Mouse (Mus musculus): ENCODE data around the gene Psmd9. TPM values are rescaled to one million over a fixed set of nuclear protein-coding genes. Genes with fewer than 3 reads are reported as not detected.

The Psmd9 gene
- polyA plus RNA-seq, 1 experiment: 31.0 TPM

DNA sequence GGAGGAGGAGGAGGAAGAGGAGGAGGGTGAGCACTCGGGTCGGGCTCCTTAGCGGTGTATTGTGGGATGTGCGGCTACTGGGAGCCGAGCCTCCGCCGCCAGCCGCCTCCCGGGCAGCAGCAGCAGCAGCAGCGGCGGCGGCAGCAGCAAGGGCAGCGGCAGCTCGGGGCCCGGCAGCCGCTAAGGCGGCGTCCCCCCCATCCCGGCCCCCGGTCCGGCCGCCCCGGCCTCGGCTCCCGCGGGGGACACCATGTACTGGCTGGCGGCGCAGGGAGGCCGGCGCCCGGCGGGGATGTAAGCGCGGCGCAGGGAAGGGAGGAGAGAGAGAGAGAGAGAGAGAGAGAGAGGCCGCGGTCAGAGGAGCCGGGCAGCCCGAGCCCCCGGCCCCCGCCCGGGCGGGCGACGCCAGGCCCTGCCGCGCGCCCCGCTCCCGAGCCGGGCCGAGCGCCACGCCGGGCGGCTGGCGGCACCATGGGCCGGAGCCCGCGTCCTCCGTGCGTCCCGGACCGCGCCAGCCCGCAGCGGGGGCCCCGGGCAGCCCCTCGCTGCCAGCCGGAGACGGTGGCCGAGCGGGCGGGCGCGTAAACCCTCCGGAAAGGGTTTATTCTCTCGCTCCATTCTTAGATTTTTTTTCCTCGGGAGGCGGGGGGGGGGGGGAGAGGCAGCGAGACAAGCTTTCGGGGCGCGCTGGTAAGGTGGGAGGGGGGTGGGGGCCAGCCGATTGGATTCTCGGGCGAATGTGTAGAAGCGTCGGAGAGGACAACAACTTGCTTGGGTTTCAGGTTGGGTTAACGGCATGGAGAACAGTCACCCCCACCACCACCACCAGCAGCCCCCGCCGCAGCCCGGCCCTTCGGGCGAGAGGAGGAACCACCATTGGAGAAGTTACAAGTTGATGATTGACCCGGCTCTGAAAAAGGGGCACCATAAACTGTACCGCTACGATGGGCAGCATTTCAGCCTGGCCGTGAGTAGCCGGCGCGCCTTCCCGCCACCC is 26.8 kb upstream of the Psmd9 start, which contains the start of gene Setd1b:
Gene Setd1b, plus strand, starts transcription at position 33 of the 997 bp plus-strand sequence.
- TF ChIP-seq POLR2A (IDR thresholded peaks at IDR 0.05; ENCODE audit: borderline replicate concordance, low read depth, low read length) (no peak), CTCF (IDR thresholded peaks at IDR 0.05; ENCODE audit: low read depth, low read length) (no peak)
- peak within 1 kb of the TSS; percentile 67 for H3K4me3 ChIP-seq (ENCODE audit: insufficient read depth, low read length)
- H3K27ac ChIP-seq (ENCODE audit: insufficient read depth, low read depth, low read length): peak within 1 kb of the TSS; percentile 96
- H3K4me1 ChIP-seq (ENCODE audit: control insufficient read depth, insufficient read depth, low read length): peaks cover 5% of the 10 kb centered on the region

DNA sequence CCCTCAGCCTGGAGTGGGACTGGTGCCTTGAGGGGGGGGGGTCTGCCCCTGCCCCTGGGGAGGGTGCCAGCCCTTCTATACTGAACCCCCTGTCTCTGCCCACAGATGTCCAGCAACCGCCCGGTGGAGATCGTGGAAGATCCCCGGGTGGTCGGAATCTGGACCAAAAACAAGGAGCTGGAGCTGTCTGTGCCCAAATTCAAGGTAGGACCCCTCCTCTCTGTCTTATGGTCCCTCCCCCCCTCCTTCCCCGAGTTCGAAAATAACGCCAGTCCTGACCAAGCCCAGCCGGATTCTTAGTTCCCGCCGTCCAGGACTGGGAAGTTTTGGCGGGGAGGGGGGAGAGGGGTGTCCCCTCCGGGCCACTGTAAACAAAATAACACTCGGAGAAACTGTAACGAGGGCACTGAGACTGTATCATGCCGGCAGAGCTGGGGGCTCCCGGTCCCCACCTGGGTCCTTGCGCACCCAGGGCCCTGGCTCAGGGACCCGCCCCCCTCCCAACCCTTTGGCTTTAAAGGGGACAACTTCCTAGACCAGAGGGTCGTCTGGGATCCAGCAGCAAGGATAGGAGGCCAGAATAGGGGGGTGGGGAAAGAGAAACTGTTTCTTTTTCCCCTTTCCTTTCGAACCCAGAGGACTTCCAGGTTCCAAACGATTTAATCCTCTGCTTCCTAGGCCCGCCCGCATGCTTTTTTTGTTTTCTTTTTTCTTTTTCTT is 25.8 kb upstream of the Psmd9 start:
- H3K27ac ChIP-seq (ENCODE audit: insufficient read depth, low read depth, low read length): peak overlapping the region; percentile 48
- H3K4me3 ChIP-seq (ENCODE audit: insufficient read depth, low read length): peak overlapping the region; percentile 67
- H3K4me1 ChIP-seq (ENCODE audit: control insufficient read depth, insufficient read depth, low read length): peaks cover 5% of the 10 kb centered on the region
- no peak for TF ChIP-seq CTCF (IDR thresholded peaks at IDR 0.05; ENCODE audit: low read depth, low read length)
- no peak for TF ChIP-seq POLR2A (IDR thresholded peaks at IDR 0.05; ENCODE audit: borderline replicate concordance, low read depth, low read length)

DNA sequence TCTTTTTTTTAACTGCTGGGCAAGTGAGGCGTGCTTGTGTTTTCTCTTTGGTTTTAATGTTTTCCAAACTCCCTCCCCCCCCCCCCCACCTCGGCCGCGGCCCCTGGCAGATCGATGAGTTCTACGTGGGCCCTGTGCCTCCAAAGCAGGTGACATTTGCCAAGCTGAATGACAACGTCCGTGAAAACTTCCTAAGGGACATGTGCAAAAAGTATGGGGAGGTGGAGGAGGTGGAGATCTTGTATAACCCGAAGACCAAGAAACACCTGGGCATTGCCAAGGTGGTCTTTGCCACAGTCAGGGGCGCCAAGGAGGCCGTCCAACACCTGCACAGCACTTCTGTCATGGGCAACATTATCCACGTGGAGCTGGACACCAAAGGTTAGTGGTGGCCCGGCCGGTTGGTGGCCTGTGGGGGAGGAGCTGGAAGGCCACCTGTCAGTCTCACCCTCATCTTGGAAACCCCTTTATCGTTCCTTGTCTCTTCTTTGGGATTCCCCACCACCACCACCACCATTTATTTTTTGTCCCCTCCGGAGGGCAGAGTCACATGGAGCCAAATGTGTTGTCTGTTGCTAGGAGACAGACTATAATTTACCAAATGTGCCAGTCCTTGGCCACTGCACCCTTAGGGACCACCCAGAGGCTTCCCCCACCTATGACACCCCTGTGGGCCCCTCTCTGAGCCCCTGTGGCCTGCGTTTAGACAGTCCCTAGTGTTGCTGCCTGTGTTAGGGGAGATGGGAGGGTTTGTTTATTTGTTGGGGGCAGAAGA is 25.1 kb upstream of the Psmd9 start:
- no peak for TF ChIP-seq POLR2A (IDR thresholded peaks at IDR 0.05; ENCODE audit: borderline replicate concordance, low read depth, low read length)
- no peak for TF ChIP-seq CTCF (IDR thresholded peaks at IDR 0.05; ENCODE audit: low read depth, low read length)
- Histone ChIP-seq H3K27ac (ENCODE audit: insufficient read depth, low read depth, low read length) (no peak overlapping the region), H3K4me3 (ENCODE audit: insufficient read depth, low read length) (peak overlapping the region; percentile 67), H3K4me1 (ENCODE audit: control insufficient read depth, insufficient read depth, low read length) (peaks cover 5% of the 10 kb centered on the region)

DNA sequence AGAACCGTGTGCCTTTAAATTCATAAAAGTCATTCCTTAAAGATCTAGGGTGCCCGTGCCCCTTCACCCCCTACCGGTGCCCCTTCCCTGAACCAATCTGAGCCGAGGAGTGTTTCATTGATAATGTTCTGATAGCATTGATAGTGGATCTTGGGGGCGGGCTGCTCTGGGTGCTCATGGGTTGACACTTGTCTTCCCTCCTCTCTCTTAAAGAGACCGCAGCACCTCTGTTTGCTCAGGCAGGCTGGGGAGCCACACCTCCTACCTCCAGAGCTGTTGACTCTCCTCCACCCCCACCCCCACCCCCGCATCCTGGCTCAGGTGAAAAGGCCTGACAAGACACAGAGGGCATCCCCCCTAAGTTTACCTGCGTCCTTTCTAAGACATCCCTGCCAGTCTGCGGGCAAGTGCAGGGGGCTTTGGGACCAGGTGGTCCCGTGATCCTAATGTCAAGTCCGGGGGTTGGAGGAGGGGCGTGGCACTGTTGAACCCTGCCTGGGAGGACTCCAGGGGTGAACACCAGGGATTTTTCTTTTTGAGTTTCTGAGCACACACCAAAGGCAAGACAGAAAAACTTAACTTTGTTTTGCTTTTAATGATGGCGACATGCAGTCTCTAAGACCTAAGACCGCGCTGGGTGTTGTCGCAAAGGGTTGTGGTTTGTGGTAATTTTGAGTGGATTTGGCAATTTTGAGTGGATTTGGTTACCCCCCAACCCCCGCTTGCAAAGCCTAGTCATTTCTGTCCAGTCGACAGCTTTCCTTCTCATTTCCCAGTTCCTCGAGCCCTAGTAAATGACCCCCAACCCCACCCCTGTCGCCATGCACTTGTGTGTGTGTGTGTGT is 24.2 kb upstream of the Psmd9 start:
- peaks cover 11% of the 10 kb centered on the region for H3K4me1 ChIP-seq (ENCODE audit: control insufficient read depth, insufficient read depth, low read length)
- H3K4me3 ChIP-seq (ENCODE audit: insufficient read depth, low read length): peak overlapping the region; percentile 67
- no peak for TF ChIP-seq CTCF (IDR thresholded peaks at IDR 0.05; ENCODE audit: low read depth, low read length)
- no peak for TF ChIP-seq POLR2A (IDR thresholded peaks at IDR 0.05; ENCODE audit: borderline replicate concordance, low read depth, low read length)
- H3K27ac ChIP-seq (ENCODE audit: insufficient read depth, low read depth, low read length): no peak overlapping the region

DNA sequence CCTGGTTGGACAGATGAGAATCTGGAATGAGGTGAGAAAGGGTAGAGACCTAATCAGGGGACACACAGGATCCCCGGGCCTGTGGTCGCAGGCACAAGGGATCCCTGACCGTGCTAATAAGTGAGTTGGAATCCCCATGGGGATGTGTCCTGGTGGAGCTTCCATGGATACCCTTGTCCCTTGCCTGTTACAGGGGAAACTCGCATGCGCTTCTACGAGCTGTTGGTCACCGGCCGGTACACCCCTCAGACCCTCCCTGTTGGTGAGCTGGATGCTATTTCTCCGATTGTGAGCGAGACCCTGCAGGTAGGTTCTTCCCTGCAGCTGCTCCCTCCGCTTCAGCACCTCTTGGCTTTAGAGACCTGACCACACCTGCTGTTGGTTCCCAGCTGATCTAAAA is 22.9 kb upstream of the Psmd9 start:
- H3K27ac ChIP-seq (ENCODE audit: insufficient read depth, low read depth, low read length): no peak overlapping the region
- TF ChIP-seq POLR2A (IDR thresholded peaks at IDR 0.05; ENCODE audit: borderline replicate concordance, low read depth, low read length): no peak
- no peak for TF ChIP-seq CTCF (IDR thresholded peaks at IDR 0.05; ENCODE audit: low read depth, low read length)
- H3K4me3 ChIP-seq (ENCODE audit: insufficient read depth, low read length): no peak overlapping the region
- H3K4me1 ChIP-seq (ENCODE audit: control insufficient read depth, insufficient read depth, low read length): peaks cover 18% of the 10 kb centered on the region

DNA sequence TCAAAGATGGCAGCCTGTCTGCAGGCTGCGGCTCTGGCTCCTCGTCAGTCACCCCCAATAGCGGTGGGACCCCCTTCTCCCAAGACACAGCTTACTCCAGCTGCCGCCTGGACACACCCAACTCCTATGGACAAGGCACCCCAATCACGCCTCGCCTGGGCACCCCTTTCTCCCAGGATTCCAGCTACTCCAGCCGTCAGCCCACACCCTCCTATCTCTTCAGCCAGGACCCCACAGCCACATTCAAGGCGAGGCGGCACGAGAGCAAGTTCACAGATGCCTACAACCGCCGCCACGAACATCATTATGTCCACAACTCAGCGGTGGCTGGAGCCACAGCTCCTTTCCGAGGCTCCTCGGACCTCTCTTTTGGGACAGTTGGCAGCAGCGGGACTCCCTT is 21.6 kb upstream of the Psmd9 start:
- Histone ChIP-seq H3K4me1 (ENCODE audit: control insufficient read depth, insufficient read depth, low read length) (peaks cover 26% of the 10 kb centered on the region), H3K4me3 (ENCODE audit: insufficient read depth, low read length) (no peak overlapping the region), H3K27ac (ENCODE audit: insufficient read depth, low read depth, low read length) (no peak overlapping the region)
- TF ChIP-seq CTCF (IDR thresholded peaks at IDR 0.05; ENCODE audit: low read depth, low read length): no peak
- no peak for TF ChIP-seq POLR2A (IDR thresholded peaks at IDR 0.05; ENCODE audit: borderline replicate concordance, low read depth, low read length)

DNA sequence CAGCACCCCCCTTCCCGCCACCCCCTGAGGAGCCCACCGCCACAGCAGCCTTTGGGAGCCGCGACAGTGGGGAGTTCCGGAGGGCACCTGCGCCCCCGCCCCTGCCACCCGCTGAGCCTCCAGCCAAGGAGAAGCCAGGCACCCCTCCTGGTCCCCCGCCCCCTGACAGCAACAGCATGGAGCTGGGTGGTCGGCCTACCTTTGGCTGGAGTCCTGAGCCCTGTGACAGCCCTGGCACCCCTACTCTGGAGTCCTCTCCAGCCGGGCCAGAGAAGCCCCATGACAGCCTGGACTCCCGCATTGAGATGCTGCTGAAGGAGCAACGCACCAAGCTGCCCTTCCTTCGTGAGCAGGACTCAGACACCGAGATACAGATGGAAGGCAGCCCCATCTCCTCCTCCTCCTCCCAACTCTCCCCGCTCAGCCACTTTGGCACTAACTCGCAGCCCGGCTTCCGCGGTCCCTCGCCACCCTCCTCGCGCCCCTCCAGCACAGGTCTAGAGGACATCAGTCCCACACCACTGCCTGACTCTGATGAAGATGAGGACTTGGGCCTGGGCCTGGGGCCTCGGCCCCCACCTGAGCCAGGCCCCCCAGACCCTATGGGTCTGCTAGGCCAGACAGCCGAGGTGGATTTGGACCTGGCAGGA is 21.0 kb upstream of the Psmd9 start:
- TF ChIP-seq CTCF (IDR thresholded peaks at IDR 0.05; ENCODE audit: low read depth, low read length): no peak
- TF ChIP-seq POLR2A (IDR thresholded peaks at IDR 0.05; ENCODE audit: borderline replicate concordance, low read depth, low read length): no peak
- Histone ChIP-seq H3K27ac (ENCODE audit: insufficient read depth, low read depth, low read length) (no peak overlapping the region), H3K4me1 (ENCODE audit: control insufficient read depth, insufficient read depth, low read length) (peaks cover 31% of the 10 kb centered on the region), H3K4me3 (ENCODE audit: insufficient read depth, low read length) (no peak overlapping the region)
